Mouse (Mus musculus): ENCODE measurements at regions not wholly inside any gene's neighbourhood (a gene's known extent, or its start where the extent isn't known, plus 50 kb on each side); places are given as distances from the start of the nearest gene placed in this dataset.

GRCm38 (mm10) chr8:102500751-102501150 lies 284.7 kb downstream of the Cdh11 start:
- Histone ChIP-seq H3K36me3 (ENCODE audit: control insufficient read depth, insufficient read depth, low read length) (no peaks in the 10 kb centered on the region), H3K4me2 (ENCODE audit: low read depth, severe bottlenecking) (no peak overlapping the region), H3K4me1 (ENCODE audit: control insufficient read depth, insufficient read depth, low read length) (peaks cover 3% of the 10 kb centered on the region; the same call in 1 of the 2 replicates), H3K27me3 (ENCODE audit: control insufficient read depth, insufficient read depth, low read length) (no peaks in the 10 kb centered on the region), H3K27ac (replicated peaks; ENCODE audit: low read depth, low read length) (no peak overlapping the region), H3K9me3 (ENCODE audit: control insufficient read depth, low read length) (no peaks in the 10 kb centered on the region), H3K9ac (ENCODE audit: low read length) (no peak overlapping the region), H3K4me3 (ENCODE audit: low read depth, low read length) (no peak overlapping the region)
- ATAC-seq (ENCODE audit: insufficient number of reproducible peaks, low FRiP score, low TSS enrichment, low read depth) (no peak), DNase-seq (ENCODE audit: low spot score) (no peak)
- WGBS, result 87% methylated on average over 4 of the region's 4 CpGs

DNA sequence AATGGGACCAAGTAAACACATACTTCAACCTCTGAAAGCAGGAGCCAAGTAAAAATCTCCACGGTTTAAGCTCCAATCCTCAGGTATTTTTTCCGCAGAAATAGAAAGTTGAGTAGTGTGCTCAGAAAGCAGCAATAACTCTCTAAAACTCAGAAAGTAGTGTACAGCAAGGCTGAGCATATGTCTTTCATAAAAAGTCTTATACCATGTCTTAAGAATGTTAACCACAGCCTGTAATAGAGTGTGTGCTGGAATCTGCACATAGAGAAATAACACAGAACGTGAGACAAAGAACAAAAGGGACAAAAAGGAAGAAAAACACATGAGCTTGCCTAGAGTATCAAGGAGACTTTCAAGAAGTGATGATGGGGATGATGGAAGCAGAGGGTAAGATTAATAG lies 285.2 kb downstream of the Cdh11 start:
- Histone ChIP-seq H3K4me3 (ENCODE audit: low read depth, low read length) (no peak overlapping the region), H3K36me3 (ENCODE audit: control insufficient read depth, insufficient read depth, low read length) (no peaks in the 10 kb centered on the region), H3K27me3 (ENCODE audit: control insufficient read depth, insufficient read depth, low read length) (no peaks in the 10 kb centered on the region), H3K9ac (ENCODE audit: low read length) (no peak overlapping the region), H3K9me3 (ENCODE audit: control insufficient read depth, low read length) (no peaks in the 10 kb centered on the region), H3K4me2 (ENCODE audit: low read depth, severe bottlenecking) (no peak overlapping the region), H3K27ac (replicated peaks; ENCODE audit: low read depth, low read length) (no peak overlapping the region), H3K4me1 (ENCODE audit: control insufficient read depth, insufficient read depth, low read length) (peaks cover 3% of the 10 kb centered on the region; the same call in 1 of the 2 replicates)
- 73% methylated on average over 3 of the region's 3 CpGs for WGBS
- DNase-seq (ENCODE audit: low spot score) (no peak), ATAC-seq (ENCODE audit: insufficient number of reproducible peaks, low FRiP score, low TSS enrichment, low read depth) (no peak)

- Histone ChIP-seq H3K9me3 (ENCODE audit: control insufficient read depth, low read length) (no peaks in the 10 kb centered on the region), H3K4me1 (ENCODE audit: control insufficient read depth, insufficient read depth, low read length) (peaks cover 3% of the 10 kb centered on the region; the same call in 1 of the 2 replicates), H3K27me3 (ENCODE audit: control insufficient read depth, insufficient read depth, low read length) (no peaks in the 10 kb centered on the region), H3K4me2 (ENCODE audit: low read depth, severe bottlenecking) (no peak overlapping the region), H3K36me3 (ENCODE audit: control insufficient read depth, insufficient read depth, low read length) (no peaks in the 10 kb centered on the region), H3K9ac (ENCODE audit: low read length) (no peak overlapping the region), H3K4me3 (ENCODE audit: low read depth, low read length) (no peak overlapping the region), H3K27ac (replicated peaks; ENCODE audit: low read depth, low read length) (peak overlapping the region; percentile 42; the same call in 1 of the 2 replicates)
- WGBS, result 25% methylated on average over 4 of the region's 4 CpGs
- peak; percentile 75 for DNase-seq (ENCODE audit: low spot score)
- peak; percentile 87; the same call in 1 of the 2 replicates for ATAC-seq (ENCODE audit: insufficient number of reproducible peaks, low FRiP score, low TSS enrichment, low read depth)
These were observed 286.4 kb downstream of the Cdh11 start for GRCm38 (mm10) chr8:102499091-102499490.

GRCm38 (mm10) chr8:102497160-102497559 lies 288.3 kb downstream of the Cdh11 start:
- Histone ChIP-seq H3K9ac (ENCODE audit: low read length) (no peak overlapping the region), H3K4me1 (ENCODE audit: control insufficient read depth, insufficient read depth, low read length) (peaks cover 3% of the 10 kb centered on the region; the same call in 1 of the 2 replicates), H3K9me3 (ENCODE audit: control insufficient read depth, low read length) (no peaks in the 10 kb centered on the region), H3K4me3 (ENCODE audit: low read depth, low read length) (no peak overlapping the region), H3K36me3 (ENCODE audit: control insufficient read depth, insufficient read depth, low read length) (no peaks in the 10 kb centered on the region), H3K27me3 (ENCODE audit: control insufficient read depth, insufficient read depth, low read length) (no peaks in the 10 kb centered on the region), H3K4me2 (ENCODE audit: low read depth, severe bottlenecking) (no peak overlapping the region), H3K27ac (replicated peaks; ENCODE audit: low read depth, low read length) (no peak overlapping the region)
- 66% methylated on average over 5 of the region's 5 CpGs for WGBS
- ATAC-seq (ENCODE audit: insufficient number of reproducible peaks, low FRiP score, low TSS enrichment, low read depth) (no peak), DNase-seq (ENCODE audit: low spot score) (no peak)

DNA sequence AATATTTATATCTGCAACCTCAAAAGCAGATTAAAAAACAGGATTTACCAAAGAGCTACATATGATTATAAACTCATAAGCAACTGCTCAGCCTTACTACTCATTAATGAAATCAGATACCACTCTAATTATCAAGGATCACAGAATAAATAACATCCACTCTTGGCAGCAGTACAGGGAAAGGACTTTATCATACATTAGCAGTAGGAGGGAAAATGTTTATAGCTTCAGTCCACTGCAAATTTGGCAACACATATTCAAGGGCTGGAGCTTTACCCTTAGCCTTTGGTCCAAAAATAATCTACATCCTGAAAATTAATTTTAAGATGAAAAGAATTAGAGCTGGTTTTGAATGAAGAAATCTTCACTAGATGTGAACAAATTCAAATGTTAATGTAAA lies 288.7 kb downstream of the Cdh11 start:
- no peak for DNase-seq (ENCODE audit: low spot score)
- Histone ChIP-seq H3K4me3 (ENCODE audit: low read depth, low read length) (no peak overlapping the region), H3K4me1 (ENCODE audit: control insufficient read depth, insufficient read depth, low read length) (peaks cover 3% of the 10 kb centered on the region; the same call in 1 of the 2 replicates), H3K27ac (replicated peaks; ENCODE audit: low read depth, low read length) (no peak overlapping the region), H3K36me3 (ENCODE audit: control insufficient read depth, insufficient read depth, low read length) (no peaks in the 10 kb centered on the region), H3K9ac (ENCODE audit: low read length) (no peak overlapping the region), H3K27me3 (ENCODE audit: control insufficient read depth, insufficient read depth, low read length) (no peaks in the 10 kb centered on the region), H3K9me3 (ENCODE audit: control insufficient read depth, low read length) (no peaks in the 10 kb centered on the region), H3K4me2 (ENCODE audit: low read depth, severe bottlenecking) (no peak overlapping the region)
- no peak for ATAC-seq (ENCODE audit: insufficient number of reproducible peaks, low FRiP score, low TSS enrichment, low read depth)

- Histone ChIP-seq H3K27ac (replicated peaks; ENCODE audit: low read depth, low read length) (no peak overlapping the region), H3K4me1 (ENCODE audit: control insufficient read depth, insufficient read depth, low read length) (peaks cover 3% of the 10 kb centered on the region; the same call in 1 of the 2 replicates), H3K4me2 (ENCODE audit: low read depth, severe bottlenecking) (no peak overlapping the region), H3K4me3 (ENCODE audit: low read depth, low read length) (no peak overlapping the region), H3K9ac (ENCODE audit: low read length) (no peak overlapping the region), H3K27me3 (ENCODE audit: control insufficient read depth, insufficient read depth, low read length) (no peaks in the 10 kb centered on the region), H3K9me3 (ENCODE audit: control insufficient read depth, low read length) (no peaks in the 10 kb centered on the region), H3K36me3 (ENCODE audit: control insufficient read depth, insufficient read depth, low read length) (no peaks in the 10 kb centered on the region)
- DNase-seq (ENCODE audit: low spot score) (no peak), ATAC-seq (ENCODE audit: insufficient number of reproducible peaks, low FRiP score, low TSS enrichment, low read depth) (no peak)
- WGBS, result 29% methylated on average over 1 of the region's 1 CpGs
These were observed 289.4 kb downstream of the Cdh11 start for GRCm38 (mm10) chr8:102496021-102496420.

- H3K4me1 ChIP-seq (ENCODE audit: control insufficient read depth, insufficient read depth, low read length), result no peaks in the 10 kb centered on the region
- DNase-seq (ENCODE audit: low spot score), result no peak
- no peaks in the 10 kb centered on the region for H3K27me3 ChIP-seq (ENCODE audit: control insufficient read depth, insufficient read depth, low read length)
- no peaks in the 10 kb centered on the region for H3K36me3 ChIP-seq (ENCODE audit: control insufficient read depth, insufficient read depth, low read length)
- H3K27ac ChIP-seq (replicated peaks; ENCODE audit: low read depth, low read length), result no peak overlapping the region
- H3K4me3 ChIP-seq (ENCODE audit: low read depth, low read length), result no peak overlapping the region
- no peak overlapping the region for H3K4me2 ChIP-seq (ENCODE audit: low read depth, severe bottlenecking)
- H3K9me3 ChIP-seq (ENCODE audit: control insufficient read depth, low read length), result no peaks in the 10 kb centered on the region
- H3K9ac ChIP-seq (ENCODE audit: low read length), result no peak overlapping the region
- no peak for ATAC-seq (ENCODE audit: insufficient number of reproducible peaks, low FRiP score, low TSS enrichment, low read depth)
These were observed 294.4 kb downstream of the Cdh11 start for GRCm38 (mm10) chr8:102491015-102491414.

DNA sequence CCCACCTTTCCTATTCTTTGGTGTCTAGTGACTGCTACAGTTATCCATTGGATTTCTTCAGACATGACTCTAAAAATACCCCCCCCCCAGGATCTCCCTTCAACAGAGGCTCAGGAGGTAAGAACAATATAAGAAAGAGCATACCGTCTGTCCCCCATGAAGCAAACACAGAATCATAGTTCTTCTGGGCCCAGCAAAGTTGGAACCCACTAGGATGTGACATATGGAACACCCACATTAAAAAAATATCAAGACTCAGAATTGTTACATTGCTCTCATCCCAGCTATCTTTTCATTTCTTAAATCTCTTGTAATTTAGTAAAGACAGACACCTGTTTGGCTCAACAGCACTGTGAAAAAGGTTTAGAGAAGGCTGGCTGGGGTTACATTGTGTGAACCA lies 297.2 kb downstream of the Cdh11 start:
- WGBS, result 100% methylated on average over 1 of the region's 1 CpGs
- H3K9ac ChIP-seq (ENCODE audit: low read length), result no peak overlapping the region
- no peaks in the 10 kb centered on the region for H3K4me1 ChIP-seq (ENCODE audit: control insufficient read depth, insufficient read depth, low read length)
- H3K27me3 ChIP-seq (ENCODE audit: control insufficient read depth, insufficient read depth, low read length), result no peaks in the 10 kb centered on the region
- ATAC-seq (ENCODE audit: insufficient number of reproducible peaks, low FRiP score, low TSS enrichment, low read depth) (no peak), DNase-seq (ENCODE audit: low spot score) (no peak)
- no peak overlapping the region for H3K27ac ChIP-seq (replicated peaks; ENCODE audit: low read depth, low read length)
- H3K4me3 ChIP-seq (ENCODE audit: low read depth, low read length), result no peak overlapping the region
- H3K9me3 ChIP-seq (ENCODE audit: control insufficient read depth, low read length), result no peaks in the 10 kb centered on the region
- H3K36me3 ChIP-seq (ENCODE audit: control insufficient read depth, insufficient read depth, low read length), result no peaks in the 10 kb centered on the region
- no peak overlapping the region for H3K4me2 ChIP-seq (ENCODE audit: low read depth, severe bottlenecking)

DNA sequence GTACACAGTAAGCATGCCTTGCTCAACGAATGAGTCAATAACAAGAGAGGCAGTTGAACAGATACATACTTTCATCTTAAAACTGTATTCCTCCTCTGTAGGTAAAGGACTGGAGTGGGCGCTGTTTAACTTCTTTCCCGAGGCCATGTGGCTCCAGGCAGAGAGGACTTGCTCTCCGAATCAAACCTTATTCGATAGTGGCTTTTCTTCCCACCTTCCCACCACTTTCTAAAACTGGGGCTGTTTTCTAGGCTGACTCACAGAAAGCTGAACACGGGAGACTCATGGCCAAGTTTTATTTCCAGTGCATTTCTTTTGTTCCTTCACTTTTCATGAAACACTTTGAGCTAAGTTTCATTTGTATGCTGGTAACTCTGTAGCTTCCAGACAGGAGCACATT lies 297.6 kb downstream of the Cdh11 start:
- no peaks in the 10 kb centered on the region for H3K27me3 ChIP-seq (ENCODE audit: control insufficient read depth, insufficient read depth, low read length)
- H3K36me3 ChIP-seq (ENCODE audit: control insufficient read depth, insufficient read depth, low read length), result no peaks in the 10 kb centered on the region
- no peaks in the 10 kb centered on the region for H3K9me3 ChIP-seq (ENCODE audit: control insufficient read depth, low read length)
- H3K4me2 ChIP-seq (ENCODE audit: low read depth, severe bottlenecking), result no peak overlapping the region
- ATAC-seq (ENCODE audit: insufficient number of reproducible peaks, low FRiP score, low TSS enrichment, low read depth), result no peak
- no peak overlapping the region for H3K4me3 ChIP-seq (ENCODE audit: low read depth, low read length)
- H3K4me1 ChIP-seq (ENCODE audit: control insufficient read depth, insufficient read depth, low read length), result no peaks in the 10 kb centered on the region
- no peak for DNase-seq (ENCODE audit: low spot score)
- no peak overlapping the region for H3K27ac ChIP-seq (replicated peaks; ENCODE audit: low read depth, low read length)
- no peak overlapping the region for H3K9ac ChIP-seq (ENCODE audit: low read length)
- 75% methylated on average over 6 of the region's 6 CpGs for WGBS

Measured in limb, embryonic 11.5 days (tissue).